Mouse (Mus musculus): ENCODE data around the gene Olfr1226. TPM values are rescaled to one million over a fixed set of nuclear protein-coding genes. Genes with fewer than 3 reads are reported as not detected.
A peak's percentile ranks its signal among the peaks of the same experiment; 100 is the strongest.
"Not testable (repeated sequence)": the region's sequence is repeated elsewhere in the genome, so short reads cannot be mapped to it uniquely, and the experiment has no call there.

Olfr1226 gene
- polyA plus RNA-seq (2012; fragmentation: generic; extraction: Trizol): not detected

DNA sequence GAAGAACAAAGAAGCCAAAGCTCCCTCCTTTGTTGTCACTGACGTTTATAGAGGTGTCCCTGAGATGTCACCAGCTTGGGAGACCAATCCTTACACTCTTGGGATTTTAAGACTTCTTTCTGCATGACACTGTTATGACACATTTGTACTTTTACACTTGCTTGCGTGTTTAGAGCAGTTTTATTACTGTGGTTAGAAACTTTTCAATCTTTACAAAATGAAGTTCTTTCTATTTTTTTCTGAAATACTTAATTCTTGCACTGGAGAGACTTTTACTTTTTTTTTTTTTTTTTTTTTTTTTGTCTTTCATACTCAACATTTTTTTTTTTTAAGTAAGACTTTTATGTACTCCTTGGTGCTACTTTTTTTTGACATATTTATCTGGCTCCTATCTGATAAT, at the start of gene Olfr1226:
Gene Olfr1226 (minus strand): TSS at position 101 of the 400 bp plus-strand sequence.
- Histone ChIP-seq H3K4me2 (ENCODE audit: low read depth) (no peak within 1 kb of the TSS), H3K36me3 (ENCODE audit: control insufficient read depth, insufficient read depth) (no peaks in the 10 kb centered on the region), H3K27me3 (ENCODE audit: control insufficient read depth, insufficient read depth, insufficient read length) (no peaks in the 10 kb centered on the region), H3ac (ENCODE audit: control insufficient read depth, insufficient read length) (no peak within 1 kb of the TSS), H3K79me2 (ENCODE audit: control insufficient read depth, insufficient read depth) (no peaks in the 10 kb centered on the region), H3K4me3 (no peak within 1 kb of the TSS)
- no peak for TF ChIP-seq USF1 (IDR thresholded peaks at IDR 0.05; ENCODE audit: low read depth)
- no peak for TF ChIP-seq POLR2A (IDR thresholded peaks at IDR 0.05; ENCODE audit: insufficient read length, low read depth)

DNA sequence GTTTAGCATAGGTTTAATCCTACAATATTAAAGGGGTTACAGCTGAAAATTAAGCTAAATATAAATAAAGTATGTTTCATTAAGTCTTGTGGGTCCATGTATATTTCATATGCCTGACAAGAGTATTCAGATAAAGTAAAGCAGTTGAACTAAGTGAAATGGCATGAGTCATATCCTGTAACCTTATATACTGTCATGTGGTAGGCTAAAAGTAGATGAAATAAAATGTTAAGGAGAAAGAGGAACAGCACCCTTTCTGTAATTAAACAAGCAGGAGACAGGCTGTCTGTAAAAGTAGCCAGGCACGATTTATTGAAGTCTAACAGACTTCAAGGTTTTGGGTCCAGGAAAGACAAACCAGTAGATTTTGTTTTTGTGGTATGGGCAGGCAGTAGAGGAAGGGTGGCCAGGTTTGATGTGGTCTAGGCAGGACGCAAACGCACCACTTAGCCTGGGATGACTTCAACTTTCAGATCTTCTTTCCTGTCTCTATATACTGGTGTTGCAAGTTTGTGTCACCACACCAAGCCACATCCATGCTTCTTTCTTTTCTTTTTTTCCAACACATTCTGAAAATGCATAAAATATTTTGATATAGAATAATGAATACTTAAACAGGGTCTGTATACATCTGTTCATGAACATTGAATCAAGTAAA, 3.4 kb downstream of the Olfr1226 start:
- no peaks in the 10 kb centered on the region for H3K79me2 ChIP-seq (ENCODE audit: control insufficient read depth, insufficient read depth)
- H3K4me3 ChIP-seq: no peak overlapping the region
- peak overlapping the region; percentile 67 for H3K4me2 ChIP-seq (ENCODE audit: low read depth)
- H3K27me3 ChIP-seq (ENCODE audit: control insufficient read depth, insufficient read depth, insufficient read length): no peaks in the 10 kb centered on the region
- no peaks in the 10 kb centered on the region for H3K36me3 ChIP-seq (ENCODE audit: control insufficient read depth, insufficient read depth)
- TF ChIP-seq POLR2A (IDR thresholded peaks at IDR 0.05; ENCODE audit: insufficient read length, low read depth) (no peak), CEBPB (IDR thresholded peaks at IDR 0.05; ENCODE audit: insufficient read depth, poor library complexity, severe bottlenecking) (0 out of 2 replicates have a peak, but pooled peaks have one; percentile 32)
- no peak overlapping the region for H3ac ChIP-seq (ENCODE audit: control insufficient read depth, insufficient read length)

DNA sequence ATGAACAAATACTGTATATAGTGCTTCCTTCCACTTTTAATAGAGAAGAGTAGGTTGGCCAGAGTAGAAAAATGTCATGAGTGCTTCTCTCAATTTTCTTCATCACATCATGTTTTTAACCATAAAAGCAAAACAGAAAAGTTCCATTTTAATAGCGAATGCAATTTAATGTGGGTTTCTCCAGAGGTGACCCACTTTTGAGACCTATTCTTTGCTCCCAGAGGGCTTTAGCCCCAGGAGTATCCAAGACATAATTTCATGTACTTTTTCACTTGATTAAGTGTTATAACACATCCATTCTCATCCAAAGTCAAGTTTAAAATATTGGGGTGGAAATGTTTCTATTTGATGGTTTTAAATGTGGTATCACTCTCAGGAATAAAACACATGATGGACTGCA, 25.3 kb downstream of the Olfr1226 start, which contains the start of gene Olfr1225:
Gene Olfr1225 (minus strand): TSS at position 101 of the 400 bp plus-strand sequence.
- Histone ChIP-seq H3ac (ENCODE audit: control insufficient read depth, insufficient read length) (no peak within 1 kb of the TSS), H3K79me2 (ENCODE audit: control insufficient read depth, insufficient read depth) (no peaks in the 10 kb centered on the region), H3K27me3 (ENCODE audit: control insufficient read depth, insufficient read depth, insufficient read length) (no peaks in the 10 kb centered on the region), H3K36me3 (ENCODE audit: control insufficient read depth, insufficient read depth) (no peaks in the 10 kb centered on the region), H3K4me2 (ENCODE audit: low read depth) (no peak within 1 kb of the TSS), H3K4me3 (no peak within 1 kb of the TSS)
- no peak for TF ChIP-seq TCF3 (IDR thresholded peaks at IDR 0.05; ENCODE audit: insufficient read length, low read depth)
- no peak for TF ChIP-seq MYOD1 (IDR thresholded peaks at IDR 0.05; ENCODE audit: control insufficient read depth in 1 of 3, insufficient read length in 2 of 3, low read depth in 2 of 3)
- no peak for TF ChIP-seq MAX (IDR thresholded peaks at IDR 0.05; ENCODE audit: low read depth)
- TF ChIP-seq POLR2AphosphoS2 (IDR thresholded peaks at IDR 0.05; ENCODE audit: insufficient read length, low read depth): no peak
- TF ChIP-seq MYOG (IDR thresholded peaks at IDR 0.05; ENCODE audit: control insufficient read depth in 1 of 3, insufficient read depth in 1 of 3, insufficient read length in 2 of 3, low read depth in 2 of 3): no peak
- TF ChIP-seq POLR2A (IDR thresholded peaks at IDR 0.05; ENCODE audit: insufficient read length, low read depth): no peak
- TF ChIP-seq REST (IDR thresholded peaks at IDR 0.05; ENCODE audit: insufficient read depth, insufficient read length): no peak
- TF ChIP-seq SRF (IDR thresholded peaks at IDR 0.05; ENCODE audit: control insufficient read depth, insufficient read length, low read depth): no peak
- TF ChIP-seq USF1 (IDR thresholded peaks at IDR 0.05; ENCODE audit: low read depth): no peak
- no peak for TF ChIP-seq E2F4 (IDR thresholded peaks at IDR 0.05; ENCODE audit: insufficient read depth)
- no peak for TF ChIP-seq TCF12 (IDR thresholded peaks at IDR 0.05; ENCODE audit: insufficient read depth, poor library complexity, severe bottlenecking)
- TF ChIP-seq CEBPB (IDR thresholded peaks at IDR 0.05; ENCODE audit: insufficient read depth, poor library complexity, severe bottlenecking): no peak

DNA sequence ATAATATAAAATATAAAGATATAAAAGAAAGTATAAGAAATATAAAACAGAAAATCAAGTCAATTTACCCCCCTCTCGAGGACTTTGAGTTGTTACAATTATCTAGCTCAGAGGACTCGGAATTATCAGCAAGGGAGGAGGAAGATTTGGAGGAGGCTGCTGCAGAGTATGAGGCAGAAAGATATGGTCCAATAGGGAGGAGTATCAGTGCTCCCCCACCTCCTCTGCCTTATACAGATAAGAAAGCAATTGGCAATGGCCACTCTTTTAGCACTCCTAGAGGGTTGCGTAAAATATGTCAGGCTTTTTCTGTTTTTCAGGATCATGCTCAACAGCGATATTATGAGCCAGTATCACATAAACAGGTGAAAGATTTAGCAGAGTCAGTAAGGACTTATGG, 35.1 kb downstream of the Olfr1226 start:
- not testable (repeated sequence) for H3K79me2 ChIP-seq (ENCODE audit: control insufficient read depth, insufficient read depth); H3ac ChIP-seq (ENCODE audit: control insufficient read depth, insufficient read length); H3K4me3 ChIP-seq; H3K27me3 ChIP-seq (ENCODE audit: control insufficient read depth, insufficient read depth, insufficient read length); H3K36me3 ChIP-seq (ENCODE audit: control insufficient read depth, insufficient read depth); H3K4me2 ChIP-seq (ENCODE audit: low read depth)

DNA sequence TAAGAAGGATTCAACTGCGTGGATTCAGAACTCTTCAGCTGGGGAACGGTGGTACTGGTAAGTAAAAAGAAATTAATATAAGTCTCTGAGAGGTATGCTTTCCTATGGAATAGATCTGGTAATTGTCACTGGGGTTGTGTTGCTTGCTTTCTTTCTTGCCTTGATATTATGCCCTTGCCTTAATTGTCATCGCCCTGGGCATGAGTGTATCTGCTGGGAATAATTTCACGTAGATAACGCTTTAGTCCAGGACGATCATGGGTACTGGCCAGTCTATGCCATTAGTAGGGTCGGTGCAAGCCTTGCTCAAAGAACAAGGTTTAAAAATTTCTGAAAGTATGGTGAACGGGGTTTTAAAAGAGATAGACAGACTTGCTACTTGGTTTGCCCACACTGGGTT, 35.9 kb downstream of the Olfr1226 start, which contains the start of gene Olfr1224-ps1:
Gene Olfr1224-ps1 (minus strand): TSS at position 101 of the 400 bp plus-strand sequence.
- not testable (repeated sequence) for H3K4me3 ChIP-seq; H3K4me2 ChIP-seq (ENCODE audit: low read depth); H3ac ChIP-seq (ENCODE audit: control insufficient read depth, insufficient read length); H3K36me3 ChIP-seq (ENCODE audit: control insufficient read depth, insufficient read depth); H3K27me3 ChIP-seq (ENCODE audit: control insufficient read depth, insufficient read depth, insufficient read length); H3K79me2 ChIP-seq (ENCODE audit: control insufficient read depth, insufficient read depth)

DNA sequence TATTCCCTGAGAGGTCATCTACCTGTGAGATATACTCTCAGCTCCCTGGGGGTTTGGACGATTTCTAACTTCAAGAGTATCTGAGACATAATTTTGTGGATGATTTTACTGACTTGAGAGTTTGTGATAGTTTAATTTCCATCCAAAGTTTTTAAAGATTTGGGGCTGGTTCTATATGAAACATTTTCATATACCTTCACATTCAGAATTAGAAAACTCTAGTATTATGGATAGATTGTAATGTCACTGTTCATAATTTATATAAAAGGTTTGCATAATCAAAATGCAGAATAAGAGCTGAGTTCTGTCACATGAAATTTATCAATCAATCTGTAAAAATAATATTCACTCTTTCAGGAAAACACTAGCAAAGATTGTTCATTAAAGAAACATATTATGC, 48.4 kb downstream of the Olfr1226 start, which contains the start of gene Olfr1223:
Gene Olfr1223 (minus strand): TSS at position 101 of the 400 bp plus-strand sequence.
- H3K4me2 ChIP-seq (ENCODE audit: low read depth): no peak within 1 kb of the TSS
- H3ac ChIP-seq (ENCODE audit: control insufficient read depth, insufficient read length): no peak within 1 kb of the TSS
- no peak within 1 kb of the TSS for H3K4me3 ChIP-seq
- H3K27me3 ChIP-seq (ENCODE audit: control insufficient read depth, insufficient read depth, insufficient read length): no peaks in the 10 kb centered on the region
- TF ChIP-seq CEBPB (IDR thresholded peaks at IDR 0.05; ENCODE audit: insufficient read depth, poor library complexity, severe bottlenecking) (no peak), MYOD1 (IDR thresholded peaks at IDR 0.05; ENCODE audit: control insufficient read depth in 1 of 3, insufficient read length in 2 of 3, low read depth in 2 of 3) (no peak), E2F4 (IDR thresholded peaks at IDR 0.05; ENCODE audit: insufficient read depth) (no peak), POLR2A (IDR thresholded peaks at IDR 0.05; ENCODE audit: insufficient read length, low read depth) (no peak), TCF3 (IDR thresholded peaks at IDR 0.05; ENCODE audit: insufficient read length, low read depth) (no peak), MYOG (IDR thresholded peaks at IDR 0.05; ENCODE audit: control insufficient read depth in 1 of 3, insufficient read depth in 1 of 3, insufficient read length in 2 of 3, low read depth in 2 of 3) (no peak), SRF (IDR thresholded peaks at IDR 0.05; ENCODE audit: control insufficient read depth, insufficient read length, low read depth) (no peak), REST (IDR thresholded peaks at IDR 0.05; ENCODE audit: insufficient read depth, insufficient read length) (no peak), USF1 (IDR thresholded peaks at IDR 0.05; ENCODE audit: low read depth) (no peak), MAX (IDR thresholded peaks at IDR 0.05; ENCODE audit: low read depth) (no peak), TCF12 (IDR thresholded peaks at IDR 0.05; ENCODE audit: insufficient read depth, poor library complexity, severe bottlenecking) (no peak), POLR2AphosphoS2 (IDR thresholded peaks at IDR 0.05; ENCODE audit: insufficient read length, low read depth) (no peak)
- no peaks in the 10 kb centered on the region for H3K79me2 ChIP-seq (ENCODE audit: control insufficient read depth, insufficient read depth)
- no peaks in the 10 kb centered on the region for H3K36me3 ChIP-seq (ENCODE audit: control insufficient read depth, insufficient read depth)

Measured in myocyte (in vitro differentiated cells).